Mouse (Mus musculus) megakaryocyte, embryonic 14.5 days (primary cell): Measurements from ENCODE around the gene AC140267.1. TPM values are rescaled to one million over a fixed set of nuclear protein-coding genes. Genes with fewer than 3 reads are reported as not detected.

Experiments
- H3K27me3 ChIP-seq: replicated peaks from 2 replicates; pipeline ENCODE3; 2012; ENCODE audit warnings: inconsistent platforms
- H3K36me3 ChIP-seq: replicated peaks from 2 replicates; pipeline ENCODE3; 2012; ENCODE audit warnings: low read length, inconsistent platforms, mixed read lengths
- H3K4me1 ChIP-seq: 2 replicates; pipeline ENCODE4 v1.6.1; 2012; ENCODE audit warnings: inconsistent platforms
- H3K4me3 ChIP-seq: replicated peaks from 2 replicates; pipeline ENCODE3; 2012; ENCODE audit warnings: moderate library complexity, mild to moderate bottlenecking, inconsistent platforms
- H3K9me3 ChIP-seq: 2 replicates; pipeline ENCODE4 v1.6.1; 2012; ENCODE audit warnings: inconsistent platforms
- FLI1 ChIP-seq: IDR thresholded peaks from 2 replicates; pipeline ENCODE4 v1.6.1; 2012; ENCODE audit warnings: low read length, inconsistent platforms, mixed read lengths
- GATA1 ChIP-seq: IDR thresholded peaks from 3 replicates; pipeline ENCODE4 v1.6.1; 2012; ENCODE audit warnings: mixed read lengths, low read length, inconsistent platforms, borderline replicate concordance
- polyA plus RNA-seq: library from polyadenylated mRNA; stranded (reverse); fragments of >175 nt; gene quantifications from 2 replicates; pipeline ENCODE4 v1.2.3, GENCODE M21; 2012; ENCODE audit warnings: low replicate concordance; ENCODE audit not compliant: insufficient read depth

The AC140267.1 gene
- polyA plus RNA-seq, 1 experiment = 6.2 TPM

DNA sequence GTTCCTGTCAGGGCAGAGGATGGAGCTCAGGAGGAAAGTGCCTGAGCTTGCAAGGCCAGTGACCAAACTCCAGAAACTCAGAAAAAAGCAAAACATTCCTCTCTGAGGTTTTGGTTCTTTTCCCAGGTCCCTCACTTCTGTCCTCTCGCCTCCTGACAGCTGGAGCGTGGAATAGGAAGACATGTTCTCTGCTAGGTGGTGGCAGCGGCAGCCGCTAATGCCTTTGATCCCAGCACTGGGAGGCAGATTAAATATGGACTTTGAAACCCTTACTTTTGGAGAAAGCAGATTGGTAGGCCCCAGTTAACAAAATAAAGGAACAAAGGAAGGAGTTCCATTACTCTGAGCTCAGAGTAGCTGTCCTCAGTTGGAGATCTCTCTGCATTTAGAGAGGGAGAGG is 27.2 kb upstream of the AC140267.1 start:
- Histone ChIP-seq H3K36me3 (no peaks in the 10 kb centered on the region), H3K27me3 (peaks cover 72% of the 10 kb centered on the region), H3K4me3 (no peak overlapping the region), H3K9me3 (no peaks in the 10 kb centered on the region), H3K4me1 (peaks cover 3% of the 10 kb centered on the region; the same call in 1 of the 2 replicates)
- no peak for TF ChIP-seq GATA1
- TF ChIP-seq FLI1 = no peak

DNA sequence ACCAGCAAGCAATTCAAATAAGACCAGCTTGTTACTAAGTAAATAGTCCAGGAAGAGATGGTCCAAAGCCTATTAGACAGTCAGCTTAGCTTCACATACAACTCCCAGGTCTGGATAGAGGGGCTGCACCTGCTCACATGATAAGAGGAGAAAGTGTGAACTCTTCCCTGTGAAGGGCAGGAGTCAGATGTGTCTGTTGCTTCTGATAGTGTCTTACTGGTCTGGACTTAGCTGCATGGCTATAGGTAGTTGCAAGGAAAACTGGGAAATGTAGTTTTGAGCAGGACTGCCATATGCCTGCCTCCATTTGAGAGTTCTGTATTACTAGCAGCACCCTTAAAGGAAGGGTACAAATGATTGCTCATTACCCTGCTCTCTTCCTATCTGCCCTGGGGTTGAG is 21.9 kb upstream of the AC140267.1 start:
- TF ChIP-seq FLI1 = no peak
- no peak for TF ChIP-seq GATA1
- H3K4me3 ChIP-seq = no peak overlapping the region
- no peaks in the 10 kb centered on the region for H3K9me3 ChIP-seq
- no peaks in the 10 kb centered on the region for H3K36me3 ChIP-seq
- H3K4me1 ChIP-seq = peaks cover 32% of the 10 kb centered on the region
- peaks cover 44% of the 10 kb centered on the region for H3K27me3 ChIP-seq

GRCm38 (mm10) chr15:80215716-80216479 is 19.7 kb upstream of the AC140267.1 start:
- Histone ChIP-seq H3K4me1 (peaks cover 47% of the 10 kb centered on the region), H3K36me3 (no peaks in the 10 kb centered on the region), H3K9me3 (no peaks in the 10 kb centered on the region), H3K27me3 (peaks cover 40% of the 10 kb centered on the region), H3K4me3 (no peak overlapping the region)
- TF ChIP-seq FLI1 (no peak), GATA1 (no peak)

GRCm38 (mm10) chr15:80216480-80216820 is 19.2 kb upstream of the AC140267.1 start:
- Histone ChIP-seq H3K9me3 (no peaks in the 10 kb centered on the region), H3K4me1 (peaks cover 47% of the 10 kb centered on the region), H3K4me3 (peak overlapping the region; percentile 75), H3K36me3 (no peaks in the 10 kb centered on the region), H3K27me3 (peaks cover 34% of the 10 kb centered on the region)
- TF ChIP-seq FLI1 (no peak), GATA1 (no peak)

- TF ChIP-seq GATA1 (no peak), FLI1 (no peak)
- H3K27me3 ChIP-seq = peaks cover 24% of the 10 kb centered on the region
- H3K36me3 ChIP-seq = no peaks in the 10 kb centered on the region
- H3K9me3 ChIP-seq = no peaks in the 10 kb centered on the region
- no peak overlapping the region for H3K4me3 ChIP-seq
- peaks cover 47% of the 10 kb centered on the region for H3K4me1 ChIP-seq
Measured at GRCm38 (mm10) chr15:80217476-80217875, 18.2 kb upstream of the AC140267.1 start.

- peak overlapping the region; percentile 85 for H3K4me3 ChIP-seq
Measured at GRCm38 (mm10) chr15:80219211-80219610, 16.4 kb upstream of the AC140267.1 start.

GRCm38 (mm10) chr15:80219705-80220657 is 15.7 kb upstream of the AC140267.1 start:
- H3K4me1 ChIP-seq = peaks cover 41% of the 10 kb centered on the region
- peaks cover 2% of the 10 kb centered on the region for H3K27me3 ChIP-seq
- H3K9me3 ChIP-seq = no peaks in the 10 kb centered on the region
- peak overlapping the region; percentile 85 for H3K4me3 ChIP-seq
- no peaks in the 10 kb centered on the region for H3K36me3 ChIP-seq
- TF ChIP-seq FLI1 (no peak), GATA1 (no peak)

More at GRCm38 (mm10) chr15:80219211-80219610, 16.4 kb upstream of the AC140267.1 start:
- Histone ChIP-seq H3K27me3 (peaks cover 10% of the 10 kb centered on the region), H3K9me3 (no peaks in the 10 kb centered on the region), H3K36me3 (no peaks in the 10 kb centered on the region), H3K4me1 (peaks cover 46% of the 10 kb centered on the region)
- TF ChIP-seq FLI1 = no peak
- TF ChIP-seq GATA1 = no peak

DNA sequence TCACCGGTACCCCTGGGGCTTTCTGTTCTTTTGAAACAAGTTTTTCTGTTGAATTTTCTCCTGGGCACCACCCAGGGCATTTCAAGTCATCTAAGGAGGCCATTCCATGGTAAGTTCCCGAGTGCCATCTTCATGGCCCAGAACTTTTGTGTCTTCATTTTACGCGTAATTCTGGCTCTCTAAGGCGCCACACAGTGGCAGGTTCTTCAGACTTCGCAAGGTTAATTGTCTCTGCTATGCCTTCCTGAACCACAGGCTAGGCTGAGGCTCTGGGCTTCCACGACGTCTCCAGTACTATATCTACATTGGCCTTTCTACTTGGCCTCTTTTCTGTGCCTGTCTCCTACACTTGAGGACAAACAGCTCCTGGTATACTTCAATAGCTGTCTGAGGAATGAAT is 14.6 kb upstream of the AC140267.1 start:
- Histone ChIP-seq H3K4me1 (peaks cover 42% of the 10 kb centered on the region), H3K4me3 (no peak overlapping the region)

DNA sequence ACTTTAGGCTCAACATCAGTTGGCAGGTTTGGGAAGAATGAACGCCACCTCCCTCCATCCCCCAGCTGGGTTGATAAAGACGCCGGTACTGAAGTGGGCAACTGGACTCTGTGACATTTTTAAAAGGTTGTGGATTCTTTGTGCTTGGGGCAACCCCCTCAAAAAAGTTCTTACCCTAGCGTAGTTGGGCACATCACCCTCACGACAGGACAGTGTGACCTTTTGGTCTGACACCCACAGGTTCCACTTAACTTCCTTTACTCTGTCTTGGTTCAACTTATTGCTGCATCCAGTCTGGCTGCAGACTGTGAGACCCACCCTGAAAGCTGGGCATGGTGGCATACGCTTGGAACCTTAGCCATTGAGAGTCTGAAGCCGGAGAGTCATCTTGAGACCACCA is 11.9 kb upstream of the AC140267.1 start:
- no peaks in the 10 kb centered on the region for H3K36me3 ChIP-seq

More for the DNA sequence above, 14.6 kb upstream of the AC140267.1 start:
- Histone ChIP-seq H3K36me3 (no peaks in the 10 kb centered on the region), H3K9me3 (no peaks in the 10 kb centered on the region), H3K27me3 (no peaks in the 10 kb centered on the region)
- no peak for TF ChIP-seq GATA1
- no peak for TF ChIP-seq FLI1

DNA sequence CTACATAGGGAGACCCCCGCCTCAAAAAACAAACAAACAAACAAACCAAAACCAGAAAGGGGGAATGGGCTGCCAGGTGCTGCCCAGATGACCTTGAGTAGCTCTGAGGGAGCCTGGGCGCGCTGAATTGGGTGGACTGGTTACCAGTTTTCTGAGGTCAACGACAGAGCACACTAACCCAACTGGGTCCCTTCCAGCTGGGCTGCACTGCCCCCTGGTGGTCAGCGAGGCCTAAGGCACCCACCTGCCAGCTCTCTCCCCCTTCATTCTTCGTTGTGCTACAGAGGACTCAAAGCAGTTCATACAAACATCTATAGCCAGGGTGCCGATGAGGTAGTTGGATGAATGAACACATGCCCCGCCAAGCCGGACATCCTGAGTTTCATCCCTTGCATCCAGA is 10.4 kb upstream of the AC140267.1 start:
- no peaks in the 10 kb centered on the region for H3K36me3 ChIP-seq
- H3K4me1 ChIP-seq = peaks cover 25% of the 10 kb centered on the region
- peaks cover 2% of the 10 kb centered on the region for H3K27me3 ChIP-seq
- peak overlapping the region; percentile 80 for H3K4me3 ChIP-seq
- TF ChIP-seq GATA1 (no peak), FLI1 (no peak)
- no peaks in the 10 kb centered on the region for H3K9me3 ChIP-seq

More for the DNA sequence above, 11.9 kb upstream of the AC140267.1 start:
- TF ChIP-seq GATA1 = no peak
- no peak for TF ChIP-seq FLI1
- Histone ChIP-seq H3K27me3 (peaks cover 2% of the 10 kb centered on the region), H3K9me3 (no peaks in the 10 kb centered on the region), H3K4me1 (peaks cover 38% of the 10 kb centered on the region), H3K4me3 (no peak overlapping the region)
